ENCODE assay signal across 19 mouse cellular contexts in the genomic region with DNA sequence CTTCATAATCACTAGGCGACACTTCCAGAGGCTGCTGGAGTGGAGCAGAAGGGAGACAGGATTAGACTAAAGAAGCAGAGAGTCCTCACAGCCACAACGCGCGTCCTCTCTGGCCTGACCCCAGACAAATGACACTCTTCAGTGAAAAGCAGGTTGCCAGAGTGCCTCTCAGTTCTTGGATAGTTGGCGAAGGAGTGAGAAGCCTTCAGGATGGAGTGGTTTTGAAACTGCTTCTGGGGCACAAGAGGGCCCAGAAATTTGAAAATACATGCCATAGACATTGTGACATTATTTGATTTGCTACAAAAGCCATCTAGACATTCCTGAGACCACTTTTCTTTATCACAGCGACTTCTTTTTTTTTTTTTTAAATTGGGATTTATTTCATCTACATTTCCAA.
"Had no signal": no experiment of that assay in that cellular context is flagged by ENCODE, and none has a peak within 500 bp of the region (broad histone marks: within the 10 kb centered on the region; RNA-seq: fewer than 3 reads in every experiment).

No protein-coding gene starts in this region.

- H3K4me2 ChIP-seq: liver, embryonic 13.5 days; midbrain, embryonic 12.5 days; midbrain, embryonic 15.5 days; neural tube, embryonic 12.5 days; neural tube, embryonic 15.5 days had no signal

- H3K9ac ChIP-seq: liver, embryonic 13.5 days; midbrain, embryonic 12.5 days; midbrain, embryonic 15.5 days; neural tube, embryonic 12.5 days; neural tube, embryonic 15.5 days had no signal

- H3K27ac ChIP-seq: hindbrain, postnatal 0 days; left cerebral cortex, adult 2 months; liver, embryonic 13.5 days; macrophage; midbrain, embryonic 12.5 days; midbrain, embryonic 15.5 days; neural tube, embryonic 12.5 days; neural tube, embryonic 15.5 days; stomach, postnatal 0 days had no signal

- H3K36me3 ChIP-seq: midbrain, embryonic 12.5 days; midbrain, embryonic 15.5 days; neural tube, embryonic 12.5 days had no signal

- DNase-seq: kidney, adult 18-20 months; kidney, adult 9 months; kidney, postnatal 14 days; layer of hippocampus, postnatal 36 days; liver, embryonic 13.5 days; right cerebral cortex, adult 18-20 months; right cerebral cortex, postnatal 14 days; right cerebral cortex, postnatal 4 days; thymus, postnatal 36 days had no signal

- H3K4me3 ChIP-seq: left cerebral cortex, adult 2 months; liver, embryonic 13.5 days; midbrain, embryonic 12.5 days; midbrain, embryonic 15.5 days; neural tube, embryonic 12.5 days; neural tube, embryonic 15.5 days had no signal

- H3K27me3 ChIP-seq: liver, embryonic 13.5 days; midbrain, embryonic 12.5 days; midbrain, embryonic 15.5 days; neural tube, embryonic 12.5 days; neural tube, embryonic 15.5 days had no signal

- ATAC-seq: hindbrain, postnatal 0 days; inflammation-experienced regulatory T-cells, adult 6 months; intestine, embryonic 16.5 days; midbrain, embryonic 15.5 days had no signal

- H3K9me3 ChIP-seq: liver, embryonic 13.5 days; midbrain, embryonic 12.5 days; midbrain, embryonic 15.5 days; neural tube, embryonic 12.5 days; neural tube, embryonic 15.5 days had no signal

- H3K4me1 ChIP-seq: midbrain, embryonic 12.5 days had no signal
